Mouse (Mus musculus) olfactory bulb, adult 2 months (tissue): ENCODE measurements around the gene Tpcn1.

Experiments used
- CTCF ChIP-seq: fragments of 200-500 bp; IDR thresholded peaks from 2 replicates; pipeline ENCODE4 v1.5.1; 2012; ENCODE audit warnings: low read depth, mild to moderate bottlenecking, low read length, moderate library complexity; ENCODE audit not compliant: insufficient read depth
- POLR2A ChIP-seq: fragments of 200-500 bp; IDR thresholded peaks from 2 replicates; pipeline ENCODE4 v1.6.1; 2012; ENCODE audit warnings: mild to moderate bottlenecking, low read depth, low read length, moderate library complexity; ENCODE audit not compliant: insufficient read depth

DNA sequence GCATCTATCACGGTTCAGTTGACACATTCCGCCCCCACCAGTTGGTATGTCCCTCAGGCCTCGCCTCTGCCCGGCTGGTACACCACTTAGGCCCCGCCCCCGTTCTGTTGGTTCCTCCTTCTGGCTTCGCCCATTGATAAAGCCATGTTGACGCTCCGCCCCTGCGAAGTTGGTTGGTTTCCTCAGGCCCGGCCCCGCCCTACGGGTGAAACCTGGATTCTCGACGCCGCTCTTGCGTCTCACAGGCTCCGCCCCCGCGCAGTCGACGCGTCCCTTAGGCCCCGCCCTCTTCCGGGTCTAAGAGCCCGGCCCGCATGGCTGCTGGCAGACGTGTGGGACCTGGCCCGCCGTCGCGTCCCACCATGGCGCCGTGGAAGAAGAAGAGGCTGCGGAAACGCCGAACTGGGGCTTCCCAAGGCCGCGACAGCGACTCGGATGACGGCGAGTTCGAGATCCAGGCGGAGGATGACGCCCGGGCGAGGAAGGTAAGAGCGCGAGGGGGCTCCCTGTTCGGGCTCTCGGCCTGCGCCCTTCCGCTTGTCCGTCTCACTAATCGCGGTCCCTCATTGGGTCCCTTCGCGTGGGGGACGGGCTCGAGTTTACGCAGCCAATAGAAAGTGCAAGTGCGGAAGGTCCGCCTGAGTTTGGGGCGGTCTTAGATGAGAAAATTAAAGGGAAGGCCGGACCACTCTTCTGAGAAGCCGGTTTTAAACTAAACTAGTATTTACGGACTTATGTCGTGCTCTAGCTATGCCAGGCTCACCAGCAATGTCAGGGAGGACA lies 24.5 kb upstream of the Tpcn1 start:
- TF ChIP-seq CTCF: no peak
- peak; percentile 83 for TF ChIP-seq POLR2A
